10 mouse cellular contexts compared by ENCODE assay signal in the genomic region with DNA sequence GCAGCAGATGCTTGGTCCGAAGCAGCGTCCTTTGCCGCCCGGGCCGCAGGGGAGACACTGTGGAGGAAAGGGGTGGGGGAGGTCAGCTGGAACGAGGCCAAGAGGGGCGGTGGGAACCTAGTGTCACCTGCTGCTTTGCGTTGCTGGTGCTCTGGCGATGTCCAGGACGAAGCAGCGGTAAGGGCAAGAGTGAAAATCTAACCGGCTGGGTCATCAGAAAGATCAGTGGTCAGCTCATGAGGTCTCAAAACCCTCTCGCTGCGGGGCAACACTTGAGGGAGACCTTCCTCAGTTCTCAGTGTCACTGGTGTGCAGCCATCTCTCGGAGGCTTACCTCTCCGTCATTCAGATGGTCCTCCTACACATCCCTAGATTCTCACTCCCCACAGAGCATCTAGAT. TPM values are rescaled to one million over a fixed set of nuclear protein-coding genes. Genes with fewer than 3 reads are reported as not detected.
DNase-seq lines count a peak whose midpoint lies in the region; ATAC-seq lines count a peak whose summit lies in the region.
"Had no signal": no experiment of that assay in that cellular context is flagged by ENCODE, and none has a peak within 500 bp of the region (broad histone marks: within the 10 kb centered on the region; RNA-seq: fewer than 3 reads in every experiment).

No protein-coding gene starts in this region.

- H3K4me1 ChIP-seq in heart, embryonic 15.5 days (replicated peaks), result peaks cover 51% of the 10 kb centered on the region
- H3K4me1 ChIP-seq in embryonic facial prominence, embryonic 12.5 days, result peaks cover 16% of the 10 kb centered on the region; the same call in 1 of the 2 replicates
- 0 out of 2 replicates have a peak, but pooled peaks cover 5% of the 10 kb centered on the region for H3K4me1 ChIP-seq in intestine, embryonic 14.5 days (replicated peaks; ENCODE audit: control insufficient read depth, insufficient read depth, low read length)

- no peak overlapping the region for H3K9ac ChIP-seq in heart, embryonic 15.5 days
- H3K9ac ChIP-seq in embryonic facial prominence, embryonic 12.5 days, result peak overlapping the region; percentile 20; the same call in 1 of the 2 replicates
- H3K9ac ChIP-seq in intestine, embryonic 14.5 days (ENCODE audit: low read length), result no peak overlapping the region

- 5% methylated on average over 16 of the region's 16 CpGs for WGBS in heart, embryonic 15.5 days
- 4% methylated on average over 16 of the region's 16 CpGs for WGBS in embryonic facial prominence, embryonic 12.5 days
- 5% methylated on average over 16 of the region's 16 CpGs for WGBS in intestine, embryonic 14.5 days

- H3K9me3 ChIP-seq in heart, embryonic 15.5 days (replicated peaks), result no peaks in the 10 kb centered on the region
- no peaks in the 10 kb centered on the region for H3K9me3 ChIP-seq in embryonic facial prominence, embryonic 12.5 days
- H3K9me3 ChIP-seq in intestine, embryonic 14.5 days (ENCODE audit: control insufficient read depth, low read length), result no peaks in the 10 kb centered on the region

- H3K4me2 ChIP-seq in heart, embryonic 15.5 days, result peak overlapping the region; percentile 63
- peak overlapping the region; percentile 53 for H3K4me2 ChIP-seq in embryonic facial prominence, embryonic 12.5 days (replicated peaks)
- peak overlapping the region; percentile 55 for H3K4me2 ChIP-seq in intestine, embryonic 14.5 days (ENCODE audit: low read length)

- ATAC-seq in heart, embryonic 15.5 days (replicated peaks; ENCODE audit: insufficient number of reproducible peaks, insufficient read depth, low FRiP score, low read depth), result no peak
- ATAC-seq in embryonic facial prominence, embryonic 12.5 days (ENCODE audit: insufficient number of reproducible peaks, insufficient read depth, low FRiP score, low TSS enrichment), result no peak
- ATAC-seq in intestine, embryonic 14.5 days (replicated peaks; ENCODE audit: low FRiP score, low TSS enrichment, low read depth), result no peak
- ATAC-seq: CD4-positive, CD25-positive, alpha-beta regulatory T cell, adult 4 months had no signal

- H3K4me3 ChIP-seq in heart, embryonic 15.5 days, result peak overlapping the region; percentile 41
- peak overlapping the region; percentile 33 for H3K4me3 ChIP-seq in embryonic facial prominence, embryonic 12.5 days
- peak overlapping the region; percentile 33 for H3K4me3 ChIP-seq in intestine, embryonic 14.5 days (ENCODE audit: low read depth, low read length)

- DNase-seq in heart, adult 18-20 months, result no peak
- no peak for DNase-seq in intestine, embryonic 14.5 days (ENCODE audit: low spot score)
- DNase-seq in neural tube, embryonic 10.5 days (ENCODE audit: extremely low spot score, low spot score), result peak; percentile 30
- DNase-seq in ovary, postnatal 36 days (ENCODE audit: low spot score), result no peak
- no peak for DNase-seq in layer of hippocampus, adult 11-12 months (ENCODE audit: low spot score)
- DNase-seq in adipocyte (ENCODE audit: low spot score), result no peak
- DNase-seq: kidney, adult 2 months had no signal

- H3K27me3 ChIP-seq in heart, embryonic 15.5 days, result peaks cover 70% of the 10 kb centered on the region
- peaks cover 68% of the 10 kb centered on the region for H3K27me3 ChIP-seq in embryonic facial prominence, embryonic 12.5 days
- peaks cover 68% of the 10 kb centered on the region for H3K27me3 ChIP-seq in intestine, embryonic 14.5 days (replicated peaks; ENCODE audit: control insufficient read depth, insufficient read depth, low read length)

- no peaks in the 10 kb centered on the region for H3K36me3 ChIP-seq in heart, embryonic 15.5 days
- H3K36me3 ChIP-seq in embryonic facial prominence, embryonic 12.5 days, result no peaks in the 10 kb centered on the region
- no peaks in the 10 kb centered on the region for H3K36me3 ChIP-seq in intestine, embryonic 14.5 days (ENCODE audit: control insufficient read depth, insufficient read depth, low read length)

- no peak overlapping the region for H3K27ac ChIP-seq in heart, embryonic 15.5 days
- no peak overlapping the region for H3K27ac ChIP-seq in embryonic facial prominence, embryonic 12.5 days
- no peak overlapping the region for H3K27ac ChIP-seq in intestine, embryonic 14.5 days (ENCODE audit: low read depth)

RNA-seq across cellular contexts. Expression of a gene that starts 1.2 kb away (rescaled TPM):
- polyA plus RNA-seq in heart, embryonic 15.5 days (2015; fragmentation: Nextera tagmentation; extraction: Ambion mirVana), result 0.36 TPM in 1 of 2 replicates, not detected in the other
- total RNA-seq in heart, adult 18-20 months (2021), result 10 to 100 TPM; 15.5 to 25.6 TPM
- not detected in 2 replicates for polyA plus RNA-seq in embryonic facial prominence, embryonic 12.5 days (2016; fragmentation: Nextera tagmentation; extraction: Ambion mirVana)
- not detected in 2 replicates for polyA plus RNA-seq in intestine, embryonic 14.5 days (2014; fragmentation: Nextera tagmentation; extraction: Ambion mirVana)
- polyA plus RNA-seq: CD4-positive, CD25-positive, alpha-beta regulatory T cell, adult 4 months; kidney, adult 2 months had no signal

RNA-seq across cellular contexts. Expression of a gene that starts 5.2 kb away (rescaled TPM):
- polyA plus RNA-seq in heart, embryonic 15.5 days (2015; fragmentation: Nextera tagmentation; extraction: Ambion mirVana), result not detected in 2 replicates
- total RNA-seq in heart, adult 18-20 months (2021), result not detected
- polyA plus RNA-seq in embryonic facial prominence, embryonic 12.5 days (2016; fragmentation: Nextera tagmentation; extraction: Ambion mirVana), result not detected in 2 replicates
- polyA plus RNA-seq in intestine, embryonic 14.5 days (2014; fragmentation: Nextera tagmentation; extraction: Ambion mirVana), result not detected in 2 replicates
- polyA plus RNA-seq: CD4-positive, CD25-positive, alpha-beta regulatory T cell, adult 4 months; kidney, adult 2 months had no signal

RNA-seq across cellular contexts. Expression of a gene that starts 17.7 kb away (rescaled TPM):
- polyA plus RNA-seq in heart, embryonic 15.5 days (2015; fragmentation: Nextera tagmentation; extraction: Ambion mirVana), result 61.2 and 67.6 TPM in 2 replicates
- total RNA-seq in heart, adult 18-20 months (2021), result 10 to 100 TPM; 68.5 to 72.4 TPM
- polyA plus RNA-seq in embryonic facial prominence, embryonic 12.5 days (2016; fragmentation: Nextera tagmentation; extraction: Ambion mirVana), result 76.9 and 77.0 TPM in 2 replicates
- polyA plus RNA-seq in intestine, embryonic 14.5 days (2014; fragmentation: Nextera tagmentation; extraction: Ambion mirVana), result 97.4 and 100 TPM in 2 replicates

RNA-seq across cellular contexts. Expression of a gene that starts 48.6 kb away (rescaled TPM):
- polyA plus RNA-seq in heart, embryonic 15.5 days (2015; fragmentation: Nextera tagmentation; extraction: Ambion mirVana), result 11.2 and 12.6 TPM in 2 replicates
- 1 to 10 TPM; 7.7 to 7.9 TPM for total RNA-seq in heart, adult 18-20 months (2021)
- polyA plus RNA-seq in embryonic facial prominence, embryonic 12.5 days (2016; fragmentation: Nextera tagmentation; extraction: Ambion mirVana), result 17.5 and 18.6 TPM in 2 replicates
- polyA plus RNA-seq in intestine, embryonic 14.5 days (2014; fragmentation: Nextera tagmentation; extraction: Ambion mirVana), result 17.2 and 17.7 TPM in 2 replicates

RNA-seq across cellular contexts. Expression of a gene that starts 48.6 kb away (rescaled TPM):
- polyA plus RNA-seq in heart, embryonic 15.5 days (2015; fragmentation: Nextera tagmentation; extraction: Ambion mirVana), result 5.8 and 8.5 TPM in 2 replicates
- total RNA-seq in heart, adult 18-20 months (2021), result 1 to 10 TPM; 4.1 to 4.6 TPM
- polyA plus RNA-seq in embryonic facial prominence, embryonic 12.5 days (2016; fragmentation: Nextera tagmentation; extraction: Ambion mirVana), result 15.5 and 16.3 TPM in 2 replicates
- 15.9 and 17.2 TPM in 2 replicates for polyA plus RNA-seq in intestine, embryonic 14.5 days (2014; fragmentation: Nextera tagmentation; extraction: Ambion mirVana)
